In the genomic region with DNA sequence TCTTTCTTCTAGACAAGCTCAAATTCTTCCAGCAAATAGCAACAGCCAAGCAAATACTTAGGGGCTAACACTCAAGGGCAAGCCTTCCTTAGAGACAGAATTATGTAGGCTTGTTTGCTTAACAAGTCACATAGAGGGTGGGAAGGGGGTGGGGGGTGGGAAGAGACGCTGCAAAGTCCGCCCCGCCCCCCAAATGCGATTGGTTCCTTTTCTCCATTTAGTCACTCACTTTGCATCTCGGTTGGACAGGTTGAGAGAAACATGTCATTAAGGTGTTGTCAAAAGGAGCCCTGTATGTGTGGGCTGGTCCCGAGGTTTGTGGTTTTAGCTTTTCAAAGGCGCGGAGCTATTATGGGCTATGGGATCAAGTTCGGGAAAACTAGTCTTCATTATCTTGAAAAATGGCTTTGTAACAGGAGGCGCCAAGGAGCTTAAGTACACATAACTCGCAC, we compare ENCODE assay signal across 8 mouse cellular contexts. TPM values are rescaled to one million over a fixed set of nuclear protein-coding genes. Genes with fewer than 3 reads are reported as not detected.
A peak's percentile ranks its signal among the peaks of the same experiment; 100 is the strongest.
DNase-seq lines count a peak whose midpoint lies in the region; ATAC-seq and TF ChIP-seq lines count a peak whose summit lies in the region.

A gene (plus strand): TSS at position 402 of the 452 bp plus-strand sequence.

- peak within 1 kb of the TSS; percentile 38 for H3K4me3 ChIP-seq in embryonic facial prominence, embryonic 15.5 days (replicated peaks)
- H3K4me3 ChIP-seq in kidney, adult 2 months (ENCODE audit: insufficient read depth, low read depth, low read length), result peak within 1 kb of the TSS; percentile 58
- peak within 1 kb of the TSS; percentile 33 for H3K4me3 ChIP-seq in liver, embryonic 12.5 days

- H3K4me2 ChIP-seq in embryonic facial prominence, embryonic 15.5 days (replicated peaks), result peak within 1 kb of the TSS; percentile 70
- peak within 1 kb of the TSS; percentile 59 for H3K4me2 ChIP-seq in liver, embryonic 12.5 days

- H3K36me3 ChIP-seq in embryonic facial prominence, embryonic 15.5 days, result no peaks in the 10 kb centered on the region
- no peaks in the 10 kb centered on the region for H3K36me3 ChIP-seq in kidney, adult 2 months (ENCODE audit: control insufficient read depth, insufficient read depth, low read length)
- no peaks in the 10 kb centered on the region for H3K36me3 ChIP-seq in liver, embryonic 12.5 days

- peak; percentile 57 for DNase-seq in ES-CJ7 (ENCODE audit: low read depth, low spot score)
- DNase-seq in adrenal gland, postnatal 25 days, result peak; percentile 13
- DNase-seq in kidney, adult 2 months, result peak; percentile 69
- DNase-seq in neural tube, embryonic 10.5 days (ENCODE audit: extremely low spot score, low spot score), result peak; percentile 32
- peak; percentile 56 for DNase-seq in thymus, postnatal 25 days
- no peak for DNase-seq in spleen, postnatal 4 days (ENCODE audit: low spot score in 2 of 2)

- H3K9me3 ChIP-seq in embryonic facial prominence, embryonic 15.5 days (replicated peaks), result no peaks in the 10 kb centered on the region
- no peaks in the 10 kb centered on the region for H3K9me3 ChIP-seq in liver, embryonic 12.5 days (replicated peaks)

- peaks cover 3% of the 10 kb centered on the region; the same call in 1 of the 2 replicates for H3K27me3 ChIP-seq in embryonic facial prominence, embryonic 15.5 days
- no peaks in the 10 kb centered on the region for H3K27me3 ChIP-seq in kidney, adult 2 months (replicated peaks; ENCODE audit: control insufficient read depth, insufficient read depth, low read length)
- H3K27me3 ChIP-seq in liver, embryonic 12.5 days (replicated peaks), result peaks cover 21% of the 10 kb centered on the region

- 0% methylated on average over 11 of the region's 11 CpGs for WGBS in embryonic facial prominence, embryonic 15.5 days
- WGBS in kidney, adult 2 months, result under 1% methylated on average over 11 of the region's 11 CpGs
- WGBS in liver, embryonic 12.5 days (ENCODE audit: insufficient replicate concordance), result under 1% methylated on average over 11 of the region's 11 CpGs

- TF ChIP-seq CTCF in kidney, adult 2 months (conservative IDR thresholded peaks at IDR 0.05; ENCODE audit: insufficient read depth, insufficient read length, low read depth, low read length), result no peak

- no peak for TF ChIP-seq POLR2A in kidney, adult 2 months (IDR thresholded peaks at IDR 0.05; ENCODE audit: low read depth, low read length)

- ATAC-seq in embryonic facial prominence, embryonic 15.5 days (ENCODE audit: insufficient number of reproducible peaks, low FRiP score, low TSS enrichment, low read depth), result peak; percentile 84
- no peak for ATAC-seq in liver, embryonic 12.5 days

- peaks cover 7% of the 10 kb centered on the region; the same call in 1 of the 2 replicates for H3K4me1 ChIP-seq in embryonic facial prominence, embryonic 15.5 days
- H3K4me1 ChIP-seq in kidney, adult 2 months (ENCODE audit: control insufficient read depth, insufficient read depth, low read length), result peaks cover 4% of the 10 kb centered on the region; the same call in 1 of the 2 replicates
- 0 out of 2 replicates have a peak, but pooled peaks cover 7% of the 10 kb centered on the region for H3K4me1 ChIP-seq in liver, embryonic 12.5 days

- peak within 1 kb of the TSS; percentile 52 for H3K27ac ChIP-seq in embryonic facial prominence, embryonic 15.5 days (replicated peaks)
- peak within 1 kb of the TSS; percentile 21 for H3K27ac ChIP-seq in kidney, adult 2 months (ENCODE audit: insufficient read depth, low read depth, low read length)
- no peak within 1 kb of the TSS for H3K27ac ChIP-seq in liver, embryonic 12.5 days

- H3K9ac ChIP-seq in embryonic facial prominence, embryonic 15.5 days, result 0 out of 2 replicates have a peak within 1 kb of the TSS, but pooled peaks have one; percentile 2
- no peak within 1 kb of the TSS for H3K9ac ChIP-seq in liver, embryonic 12.5 days

RNA-seq across cellular contexts. Expression of the gene that starts here (rescaled TPM):
- total RNA-seq in adrenal gland, postnatal 25 days (2021), result 0.09 and 0.14 TPM in 2 replicates
- polyA plus RNA-seq in embryonic facial prominence, embryonic 15.5 days (2015; fragmentation: Nextera tagmentation; extraction: Ambion mirVana), result 2.3 and 2.4 TPM in 2 replicates
- 1.8 and 2.1 TPM in 2 replicates for polyA plus RNA-seq in kidney, adult 2 months (2012; rRNA removed)
- polyA plus RNA-seq in liver, embryonic 12.5 days (2016; fragmentation: Nextera tagmentation; extraction: Ambion mirVana), result 0.23 and 0.46 TPM in 2 replicates

Comparison
In these comparisons a context has a peak if more than half of its experiments do, and no peak if none do; other contexts are left out.
1. Peak in DNase-seq in adrenal gland, postnatal 25 days; RNA of the gene not detected or under 1 TPM.
2. DNase-seq: peak in ES-CJ7 (single experiment), kidney, adult 2 months (single experiment), neural tube, embryonic 10.5 days (single experiment) and thymus, postnatal 25 days (single experiment); none in spleen, postnatal 4 days (0 of 2).
3. Peak in every context shown above with its lines, with median percentiles within 50 percentile points of each other: H3K4me3 ChIP-seq.